Mouse (Mus musculus): Measurements from ENCODE around the gene Vstm5.

GRCm38 (mm10) chr9:15300056-15300455 is 61.2 kb downstream of the Vstm5 start:
- no peak for TF ChIP-seq CTCF (IDR thresholded peaks at IDR 0.05; ENCODE audit: insufficient read depth, low read length)
- TF ChIP-seq POLR2A (IDR thresholded peaks at IDR 0.05; ENCODE audit: borderline replicate concordance, extremely low read depth, low read depth, low read length) = no peak
